Mouse (Mus musculus) lung, postnatal 4 days (tissue): ENCODE measurements around the gene Pparg.

Experiments
- DNase-seq, 2 experiments: peaks; one replicate each; pipeline ENCODE4 v3.0.0; 2021

The Pparg gene

DNA sequence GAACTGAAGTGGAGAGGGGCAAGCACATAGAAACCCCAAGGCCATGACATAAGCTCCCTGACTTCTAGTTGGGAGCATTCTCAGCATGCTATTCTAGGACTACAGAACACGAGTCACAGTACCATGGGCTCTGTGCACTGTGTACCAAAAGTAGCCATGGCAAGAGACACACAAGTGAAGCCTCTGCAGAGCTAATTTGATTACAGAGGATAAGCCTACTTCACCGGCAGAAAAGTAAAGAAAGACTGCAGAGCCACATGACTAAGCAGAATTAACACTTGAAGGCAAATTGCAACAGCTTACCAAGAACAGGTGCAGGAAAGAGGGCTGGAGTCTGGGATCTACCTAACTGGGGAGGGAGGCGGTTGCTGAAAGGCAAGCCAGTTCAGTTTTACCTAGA, 103.9 kb downstream of the Pparg start:
- no peak for DNase-seq

DNA sequence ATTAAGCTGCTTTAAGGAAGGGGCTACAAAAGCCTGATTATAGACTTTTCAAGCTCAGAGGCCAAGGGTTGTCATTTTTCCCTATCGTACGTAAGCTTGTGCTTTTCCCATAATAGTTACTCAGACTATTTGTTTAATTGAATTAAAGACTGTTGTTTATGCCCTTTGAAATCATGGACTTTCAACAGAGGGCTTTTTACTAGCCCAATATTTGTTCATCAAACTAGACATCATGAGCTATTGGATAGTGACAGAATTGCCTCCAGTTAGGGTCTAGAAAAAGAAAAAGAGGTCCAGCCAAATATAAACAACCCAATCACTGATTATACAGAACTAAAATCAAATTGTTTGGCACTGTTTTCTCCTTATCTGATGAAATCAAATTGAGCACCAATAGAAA, 104.7 kb downstream of the Pparg start:
- no peak for DNase-seq

DNA sequence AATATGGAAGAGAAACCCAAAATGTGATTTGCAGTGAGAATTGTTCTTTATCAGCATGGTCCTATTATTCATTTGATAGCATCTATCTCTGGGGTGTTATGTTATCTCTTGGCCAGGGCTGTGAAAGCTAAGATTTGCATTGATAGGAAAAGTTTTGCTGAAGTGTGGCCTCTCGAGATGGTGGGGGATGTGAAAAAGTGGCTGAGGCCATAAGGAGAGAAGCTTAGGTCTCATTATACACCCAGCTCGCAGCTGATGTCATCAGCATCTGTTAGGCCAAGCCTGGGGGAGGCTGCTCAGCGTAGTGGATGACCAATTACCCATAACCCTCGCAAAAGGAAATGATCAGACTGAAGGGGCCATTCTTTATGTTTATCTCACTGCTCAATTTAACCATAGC, 105.1 kb downstream of the Pparg start:
- no peak for DNase-seq

DNA sequence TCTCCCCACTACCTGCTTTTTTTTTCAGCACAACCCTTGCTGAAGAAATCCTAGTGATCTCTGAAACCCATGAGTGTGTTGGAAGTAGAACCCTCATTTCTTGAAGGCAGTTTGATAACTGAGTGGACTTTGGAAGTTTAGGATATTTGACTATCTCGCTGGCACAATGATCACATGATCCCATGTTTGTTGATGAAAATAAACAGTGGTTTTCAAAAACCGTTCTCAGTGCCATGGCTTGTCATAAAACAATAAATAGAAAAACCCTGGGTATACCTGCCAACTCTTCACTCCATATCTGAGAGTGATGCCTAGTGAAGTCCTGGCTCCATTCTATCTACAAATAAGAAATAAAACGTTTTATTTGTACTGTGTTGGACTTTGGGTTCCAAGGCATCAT, 105.8 kb downstream of the Pparg start:
- no peak for DNase-seq

DNA sequence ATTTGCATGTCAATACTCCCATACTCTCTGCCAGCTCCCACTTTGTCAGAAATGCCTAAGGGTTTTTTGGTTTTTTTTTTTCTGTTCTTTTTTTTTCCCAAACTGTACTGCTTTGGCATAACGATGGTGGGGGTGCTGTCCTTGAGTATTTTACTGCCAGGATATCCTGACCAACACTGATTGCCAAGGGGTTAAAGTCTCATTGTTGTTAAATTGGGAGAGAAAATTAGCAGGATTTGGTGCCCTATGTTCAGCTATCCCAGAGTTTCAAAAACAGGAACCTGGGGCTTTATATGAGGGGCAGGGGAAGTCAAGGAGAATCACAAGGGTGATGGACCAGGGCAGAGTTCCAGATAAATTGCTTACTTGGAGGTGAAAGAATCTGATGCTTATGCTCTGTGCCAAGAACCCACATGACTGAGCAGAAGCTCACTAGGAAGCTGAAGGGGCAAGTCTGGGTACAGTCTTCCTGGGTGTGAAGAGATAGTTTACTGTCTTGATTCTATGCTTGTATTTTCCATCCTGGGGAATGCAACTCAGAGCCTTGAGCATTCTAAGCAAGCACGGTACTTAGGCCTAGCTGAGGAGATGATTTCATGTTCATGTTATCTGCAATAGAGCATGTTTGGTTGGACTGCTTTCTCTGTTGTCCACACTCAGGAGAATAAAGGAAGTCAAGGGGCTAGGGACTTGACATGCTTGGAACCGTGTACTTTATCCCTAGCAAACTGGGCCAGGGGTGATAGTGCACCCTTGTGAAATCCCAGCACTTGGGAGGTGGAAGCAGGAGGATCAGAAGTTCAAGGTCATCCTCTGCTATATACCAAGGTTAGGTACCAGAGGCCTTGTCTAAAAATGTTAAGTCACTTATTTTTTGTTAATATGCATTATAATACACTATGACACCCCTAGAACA, 109.2 kb downstream of the Pparg start:
- DNase-seq = no peak

DNA sequence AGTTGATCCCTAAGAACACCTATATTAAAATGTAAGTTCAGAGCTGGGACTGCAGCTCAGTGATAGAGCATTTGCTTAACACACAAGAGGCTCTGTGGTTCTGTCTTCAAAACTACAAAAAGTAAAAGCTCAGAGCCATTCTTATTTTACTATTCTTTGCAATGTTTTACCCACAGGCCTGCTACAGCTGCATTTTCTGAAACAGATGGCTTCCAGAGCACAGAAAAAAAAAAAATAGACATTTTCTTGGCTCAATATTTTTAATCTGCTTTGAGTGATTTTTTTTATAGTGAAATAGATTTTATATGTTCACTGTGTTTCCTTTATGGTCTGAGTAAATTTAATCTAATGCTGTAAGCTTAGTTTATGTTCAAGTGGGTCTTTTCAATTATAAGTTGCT, 111.2 kb downstream of the Pparg start:
- no peak for DNase-seq

DNA sequence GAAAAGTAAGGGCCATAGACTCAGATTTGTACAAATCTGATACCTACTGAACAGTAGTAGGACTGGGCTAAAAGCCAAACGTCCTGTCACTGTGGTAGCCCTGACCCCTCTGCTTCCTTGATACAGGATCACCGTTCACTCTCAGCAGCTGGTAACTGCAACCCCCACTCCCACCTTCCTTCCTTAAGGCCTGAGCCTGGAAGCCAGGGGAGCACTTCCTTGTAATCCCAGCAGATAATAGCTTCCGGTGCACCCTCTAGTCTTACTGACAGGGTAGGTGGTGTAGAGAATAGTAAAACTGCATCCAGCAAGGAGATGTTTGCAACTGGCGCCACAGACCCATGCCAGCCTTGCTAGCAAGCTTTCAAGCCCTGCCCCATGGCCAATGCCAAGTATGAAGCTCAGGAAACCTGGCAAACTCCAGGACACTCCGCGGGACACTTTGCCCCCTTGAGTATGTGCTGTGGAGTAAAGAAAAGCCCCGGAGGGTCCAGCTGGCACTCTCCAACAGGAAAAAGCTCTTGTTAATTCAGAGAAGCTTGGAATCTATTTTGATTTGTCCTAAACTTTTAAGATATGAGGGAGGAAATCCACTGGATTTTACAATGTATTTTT, 116.4 kb downstream of the Pparg start:
- peak in 1 of 2 experiments; percentile 53 for DNase-seq

DNA sequence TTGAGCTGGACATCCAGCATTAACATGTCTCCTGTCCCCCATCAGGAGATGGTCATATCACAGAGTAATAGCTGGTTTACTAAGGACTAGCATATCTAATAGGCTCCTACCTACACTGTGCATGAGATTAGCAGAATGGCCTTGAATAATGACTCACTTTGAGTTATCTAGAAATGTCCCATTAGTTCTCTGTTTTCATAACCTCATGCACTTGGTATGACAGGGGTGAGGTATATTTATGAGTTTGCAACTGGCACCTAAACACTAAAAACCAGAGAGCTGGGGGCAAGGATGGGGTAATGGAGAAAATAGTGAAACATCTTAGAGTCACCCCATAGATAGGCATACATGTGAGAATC, 119.2 kb downstream of the Pparg start:
- DNase-seq = no peak

DNA sequence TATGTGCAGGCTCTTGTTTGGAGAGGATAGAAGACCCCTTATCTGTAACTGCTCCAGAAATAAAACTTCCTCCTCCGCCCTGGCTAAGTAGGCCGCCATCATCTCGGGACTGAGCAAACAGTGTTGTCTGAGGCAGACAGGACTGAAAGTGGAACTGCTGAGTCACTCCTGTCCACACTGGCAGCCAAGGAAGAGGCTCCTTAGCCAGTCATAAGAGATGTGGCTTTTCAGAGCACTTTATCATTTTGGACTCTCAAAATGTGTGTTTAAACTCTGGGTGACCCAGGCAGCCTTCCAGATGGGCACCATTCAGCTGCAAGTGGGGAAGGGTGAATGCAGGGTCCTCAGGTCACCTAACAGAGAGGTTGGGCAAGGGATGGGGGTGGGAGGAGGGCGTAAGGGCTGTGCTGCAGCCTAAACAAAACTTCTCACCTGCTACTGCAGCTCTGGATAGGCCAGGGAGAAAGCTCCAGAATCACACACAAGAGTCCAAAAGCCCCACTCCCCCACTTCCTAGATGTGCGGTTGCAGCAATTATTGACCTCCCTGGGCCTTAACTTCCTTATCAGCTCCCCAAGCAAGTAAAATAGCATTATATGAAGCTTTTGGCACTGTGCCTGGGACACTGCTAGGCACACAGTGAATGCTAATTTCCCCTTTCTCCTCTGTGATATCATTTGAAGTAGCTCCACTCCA, 119.7 kb downstream of the Pparg start:
- peak; percentile 40 to 54 for DNase-seq

DNA sequence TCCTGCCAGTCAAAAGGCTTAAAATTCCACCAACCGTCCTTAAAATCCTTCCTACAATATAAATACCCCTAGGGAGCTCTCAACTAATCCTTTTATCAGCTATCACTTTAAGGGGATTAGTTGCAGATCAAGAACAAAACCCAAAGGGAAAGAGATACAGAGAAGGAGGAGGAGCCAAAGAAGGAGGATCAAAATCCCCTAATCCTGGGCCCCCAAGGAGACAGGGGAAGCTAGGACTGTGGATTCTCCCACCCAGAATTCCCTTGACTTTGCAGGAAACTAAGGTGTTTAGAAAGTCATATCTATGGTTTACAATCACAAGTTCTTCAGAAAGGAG, 120.2 kb downstream of the Pparg start:
- no peak for DNase-seq

DNA sequence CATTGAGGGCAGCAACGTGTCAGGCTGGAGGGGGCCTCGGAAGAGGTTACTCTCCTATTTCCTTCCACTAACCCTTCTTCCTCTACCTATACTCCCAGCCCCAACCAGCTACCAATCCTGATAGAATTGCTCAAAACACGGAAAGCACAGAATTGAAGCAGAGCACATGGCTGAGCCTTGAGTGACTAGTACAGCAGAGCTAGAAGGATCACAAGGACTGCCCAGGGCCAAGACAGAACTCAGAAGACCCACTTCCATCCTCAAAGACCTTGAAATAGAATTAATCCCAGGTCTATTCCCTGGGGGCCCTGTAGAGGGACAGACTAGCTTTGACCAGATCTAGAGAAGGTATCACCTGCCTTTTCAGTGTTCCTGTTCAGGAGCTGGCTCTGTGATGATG, 120.9 kb downstream of the Pparg start:
- no peak for DNase-seq

DNA sequence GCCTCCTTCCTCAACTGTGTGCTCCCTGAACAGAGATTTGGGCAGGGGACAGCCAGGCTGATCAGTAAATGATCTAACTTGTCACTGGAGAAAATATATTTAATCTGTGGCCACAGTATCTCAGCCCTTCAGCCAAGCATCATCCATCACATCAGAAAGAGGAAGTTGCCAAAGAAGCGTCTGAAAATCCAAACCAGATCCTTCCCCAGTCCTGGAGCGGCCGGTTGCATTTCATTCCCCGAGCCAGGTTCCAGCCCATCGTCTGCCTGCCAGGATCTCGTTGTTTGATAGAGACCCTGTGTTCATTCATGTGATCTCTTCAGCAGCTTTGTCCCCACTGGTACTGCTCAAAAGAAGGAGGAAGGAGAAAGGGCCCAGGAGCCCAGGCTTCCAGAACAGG, 124.9 kb downstream of the Pparg start:
- peak in 1 of 2 experiments; percentile 64 for DNase-seq

DNA sequence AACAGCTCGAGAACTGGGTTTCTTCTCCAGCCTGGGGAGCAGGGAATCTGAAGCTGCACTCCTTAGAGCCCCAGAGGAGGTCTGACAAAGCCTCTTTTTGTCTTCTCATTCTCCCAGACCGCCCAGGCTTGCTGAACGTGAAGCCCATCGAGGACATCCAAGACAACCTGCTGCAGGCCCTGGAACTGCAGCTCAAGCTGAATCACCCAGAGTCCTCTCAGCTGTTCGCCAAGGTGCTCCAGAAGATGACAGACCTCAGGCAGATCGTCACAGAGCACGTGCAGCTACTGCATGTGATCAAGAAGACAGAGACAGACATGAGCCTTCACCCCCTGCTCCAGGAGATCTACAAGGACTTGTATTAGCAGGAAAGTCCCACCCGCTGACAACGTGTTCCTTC, 129.1 kb downstream of the Pparg start:
- no peak for DNase-seq

DNA sequence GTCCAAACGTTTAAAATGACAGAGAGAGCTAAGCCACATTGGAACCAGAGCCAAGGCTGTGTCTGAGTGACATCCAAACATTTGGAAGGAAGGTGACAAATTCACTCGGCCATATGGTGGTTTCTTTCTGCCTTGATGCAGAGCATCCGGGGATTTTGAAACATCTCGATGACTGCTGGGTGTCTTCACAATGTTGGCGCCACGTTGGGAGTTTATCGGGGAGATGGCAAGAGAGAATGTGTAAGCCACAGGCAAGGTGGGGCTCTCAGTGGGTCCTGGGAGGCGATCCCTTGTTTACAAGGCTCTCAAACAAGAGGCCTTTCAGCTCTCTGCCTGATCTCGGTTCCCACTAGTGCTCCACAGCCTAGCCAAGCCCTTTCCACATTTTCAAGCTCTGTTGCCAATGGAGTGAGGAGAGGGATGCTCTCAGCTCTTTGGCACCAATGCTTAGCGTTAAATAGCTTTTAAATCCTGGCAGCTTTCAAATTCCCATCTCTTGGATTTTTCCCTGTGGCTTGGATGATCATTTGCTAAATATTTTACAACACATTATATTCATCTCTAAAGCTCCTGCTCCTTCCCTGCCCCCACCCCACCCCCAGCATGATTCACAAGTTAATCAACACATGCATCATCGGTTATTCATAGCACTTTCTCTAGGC, 132.3 kb downstream of the Pparg start:
- peak; percentile 34 to 70 for DNase-seq

DNA sequence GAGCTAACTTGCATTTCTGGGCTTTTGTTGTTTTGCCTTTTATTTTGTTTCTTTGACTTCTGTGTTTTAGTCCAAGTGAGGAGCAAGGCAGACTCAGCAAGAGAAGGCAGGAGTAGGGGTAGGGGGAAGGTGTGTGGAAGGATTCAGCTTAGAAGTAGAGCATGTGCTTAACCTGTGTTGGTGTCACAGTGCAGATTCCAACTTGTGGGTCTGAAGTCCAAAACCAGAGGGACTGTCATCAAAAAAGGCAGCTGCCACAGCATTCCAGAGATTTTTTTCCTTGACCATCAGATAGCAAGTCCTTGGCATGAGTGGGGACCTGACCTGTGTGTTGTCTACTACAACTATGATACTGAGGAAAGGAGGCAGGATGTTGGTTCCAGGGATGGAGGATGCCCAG, 133.1 kb downstream of the Pparg start:
- no peak for DNase-seq

DNA sequence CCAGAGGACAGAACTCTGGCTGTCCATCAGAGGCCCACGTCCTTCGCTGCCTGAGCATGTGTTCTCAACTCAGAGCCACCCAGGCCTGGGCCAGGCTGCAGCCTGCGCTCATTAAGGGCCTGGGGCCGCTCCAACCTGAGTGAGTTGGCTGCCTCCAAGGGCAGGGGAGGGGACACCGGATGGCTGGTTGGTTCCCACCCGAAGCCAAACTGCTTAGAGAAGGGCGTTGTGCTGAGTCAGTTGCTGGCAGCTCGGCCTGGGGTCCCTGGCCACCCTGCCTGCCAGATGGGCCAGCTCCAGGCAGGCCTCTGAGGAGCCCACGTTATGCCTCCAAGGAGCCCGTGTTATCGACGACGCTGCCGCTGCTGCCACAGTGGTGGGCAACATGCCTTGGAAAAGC, 138.8 kb downstream of the Pparg start:
- peak in 1 of 2 experiments; percentile 74 for DNase-seq

DNA sequence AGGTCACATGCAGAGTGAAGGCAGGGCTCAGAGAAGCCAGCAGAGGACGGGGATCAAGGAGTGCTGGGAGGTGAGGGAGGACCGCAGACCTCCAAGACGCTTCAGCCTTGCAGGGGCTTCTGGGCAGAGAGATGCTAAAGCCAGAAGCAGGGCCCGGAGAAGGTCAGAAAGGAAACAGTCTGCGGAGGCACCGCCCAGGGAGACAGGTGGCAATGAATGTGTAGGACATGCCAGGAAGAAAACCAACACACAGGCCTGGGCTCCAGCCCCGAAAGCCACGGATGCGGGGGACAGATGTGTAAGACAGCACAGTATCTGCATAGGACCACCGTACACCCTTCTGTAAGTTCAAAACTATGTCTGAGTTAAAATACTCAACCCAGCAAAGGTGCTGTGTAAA, 139.5 kb downstream of the Pparg start:
- no peak for DNase-seq

DNA sequence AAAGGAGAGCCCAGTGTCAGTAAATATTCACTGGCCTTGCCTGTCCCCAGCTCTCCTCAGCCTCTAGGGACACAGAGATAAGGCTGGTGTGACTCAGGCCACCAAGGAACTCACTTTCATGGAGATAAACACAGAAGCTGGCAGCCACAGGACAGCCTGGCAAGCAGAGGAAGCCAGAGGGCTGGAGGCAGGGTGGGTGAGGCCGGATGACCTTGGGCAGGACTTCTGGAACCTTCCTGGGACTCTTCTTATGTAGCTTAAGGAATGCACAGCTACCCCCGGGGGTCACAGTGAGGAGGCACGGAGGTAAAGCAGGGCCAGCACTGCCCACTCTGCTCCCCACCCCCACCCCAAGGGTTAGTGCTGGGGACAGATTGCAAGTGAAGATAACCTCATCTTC, 140.4 kb downstream of the Pparg start:
- no peak for DNase-seq

DNA sequence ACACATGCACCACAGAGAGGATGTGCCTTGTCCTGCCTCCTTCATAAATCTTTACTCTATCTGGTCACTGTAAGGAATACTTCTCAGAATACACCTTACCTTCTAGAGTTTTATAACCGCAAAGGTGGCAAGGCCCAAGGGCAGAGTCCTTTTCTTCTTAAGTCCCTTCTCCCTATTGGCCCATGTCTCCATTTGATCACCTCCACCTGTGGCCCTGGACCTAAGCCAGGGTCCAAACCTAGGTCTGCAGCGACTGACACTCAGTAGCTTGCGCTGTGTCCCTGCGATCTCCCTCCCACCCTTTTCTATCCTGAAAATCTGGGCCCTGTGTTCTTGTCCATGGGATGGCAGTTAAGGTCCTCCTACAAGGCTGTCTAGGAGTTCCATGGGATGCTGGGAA, 142.3 kb downstream of the Pparg start:
- DNase-seq = no peak

DNA sequence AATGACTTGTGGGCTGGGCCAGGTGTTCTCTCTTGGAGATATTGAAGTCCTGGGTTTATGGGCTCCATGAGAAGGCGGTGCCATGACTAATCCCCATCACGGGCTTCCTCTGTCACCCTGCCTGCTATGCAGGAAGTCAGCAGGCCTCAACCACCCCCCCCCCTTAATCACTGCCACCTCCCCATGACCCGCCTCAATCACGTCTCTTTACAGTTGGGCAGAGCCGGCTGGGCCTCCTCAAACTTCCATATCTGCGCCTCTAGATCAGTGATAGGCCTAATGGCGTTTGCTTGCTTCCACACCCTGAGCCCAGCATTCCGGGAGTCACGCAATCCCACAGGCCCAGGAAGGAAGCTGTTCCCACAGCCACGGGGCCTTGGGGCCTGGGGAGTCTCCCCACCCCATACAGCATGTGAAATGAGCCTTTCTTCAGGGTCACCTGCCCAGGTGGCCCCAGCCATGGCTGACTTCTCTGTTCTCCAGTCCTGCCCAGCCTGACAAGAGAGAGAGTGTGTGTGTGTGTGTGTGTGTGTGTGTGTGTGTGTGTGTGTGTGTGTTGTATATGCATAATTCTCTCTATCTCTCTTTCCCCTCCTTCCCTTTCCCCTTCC, 142.9 kb downstream of the Pparg start:
- DNase-seq = peak in 1 of 2 experiments; percentile 37

DNA sequence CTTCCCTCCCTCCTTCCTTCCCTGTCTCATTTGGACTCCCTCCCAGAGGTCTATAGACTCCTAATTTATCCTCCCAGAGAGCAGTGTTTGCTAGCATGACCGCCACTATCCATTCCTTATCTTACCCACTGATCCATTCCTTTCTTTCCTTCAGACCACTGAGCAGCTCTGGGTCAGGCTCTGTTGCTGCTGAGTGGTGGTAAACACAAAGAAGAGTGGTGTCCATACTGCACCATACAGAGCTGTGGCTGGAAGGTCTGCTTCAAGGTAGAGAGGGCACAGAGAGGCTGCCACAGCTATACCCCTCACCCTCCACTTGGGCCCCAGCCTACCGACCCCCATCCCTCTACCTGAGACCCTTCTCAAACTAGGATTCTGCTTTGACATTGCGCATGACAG, 143.4 kb downstream of the Pparg start:
- no peak for DNase-seq

DNA sequence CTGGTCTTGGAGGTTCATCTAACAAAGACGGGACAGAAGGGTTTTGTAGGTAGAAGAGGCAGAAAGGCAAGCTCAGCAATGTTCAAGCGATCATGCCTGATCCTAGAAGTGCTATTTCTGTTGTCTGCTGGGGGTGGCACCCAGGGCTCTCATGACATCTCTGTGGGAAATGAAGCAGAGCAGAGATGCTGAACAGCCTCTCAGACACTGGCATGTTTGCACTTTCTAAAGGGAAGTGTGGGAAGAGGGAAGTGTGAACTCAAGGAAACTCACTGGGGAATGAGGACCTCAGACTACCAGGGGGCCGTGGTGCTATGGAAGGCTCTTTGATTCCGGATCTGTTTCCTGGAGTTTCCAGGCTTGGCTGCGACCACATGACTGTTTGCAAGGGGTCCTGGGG, 144.2 kb downstream of the Pparg start:
- DNase-seq = no peak

DNA sequence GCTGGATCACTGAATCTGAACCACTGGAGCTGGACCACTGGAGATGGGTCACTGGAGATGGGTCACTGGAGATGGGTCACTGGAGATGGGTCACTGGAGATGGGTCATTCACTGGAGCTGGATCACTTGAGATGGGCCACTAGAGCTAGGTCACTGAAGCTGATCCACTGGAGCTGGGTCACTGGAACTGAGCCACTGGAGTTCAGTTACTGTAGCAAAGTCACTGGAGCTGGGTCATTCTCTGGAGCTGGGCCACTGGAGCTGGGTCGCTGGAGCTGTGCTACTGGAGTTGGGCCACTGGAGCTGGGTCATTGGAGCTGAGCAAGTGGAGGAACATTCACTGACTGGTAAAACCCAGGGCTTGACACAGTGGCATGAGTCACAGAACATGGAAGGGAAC, 145.7 kb downstream of the Pparg start:
- no peak for DNase-seq
